Mouse (Mus musculus) CD4-positive helper T cell, adult 2 months (primary cell): ENCODE measurements around the gene Nrp1.
A peak's percentile ranks its signal among the peaks of the same experiment; 100 is the strongest.

Source experiments
- DNase-seq: peaks from one replicate; pipeline ENCODE4 v3.0.0-alpha.2; 2012; ENCODE audit warnings: low read depth, missing footprints, low spot score

Gene Nrp1

DNA sequence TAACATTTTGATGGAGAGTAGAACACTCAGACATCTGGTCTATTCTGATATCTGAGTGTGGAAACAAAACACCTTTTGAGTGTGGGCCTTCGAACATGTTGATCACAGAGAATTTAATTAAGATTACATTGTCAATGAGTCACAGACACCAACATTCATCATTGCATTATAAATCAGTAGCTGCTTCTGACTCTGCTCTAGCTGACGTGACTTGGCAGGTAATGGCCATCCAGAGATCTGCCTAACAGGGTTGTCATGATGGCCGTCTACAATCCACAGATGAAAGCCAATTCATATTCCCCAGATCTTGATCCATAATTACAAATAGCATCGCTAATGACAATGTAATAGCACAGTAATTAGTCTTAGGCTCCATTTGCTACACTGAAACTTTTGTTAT, 140.4 kb downstream of the Nrp1 start:
- no peak for DNase-seq

DNA sequence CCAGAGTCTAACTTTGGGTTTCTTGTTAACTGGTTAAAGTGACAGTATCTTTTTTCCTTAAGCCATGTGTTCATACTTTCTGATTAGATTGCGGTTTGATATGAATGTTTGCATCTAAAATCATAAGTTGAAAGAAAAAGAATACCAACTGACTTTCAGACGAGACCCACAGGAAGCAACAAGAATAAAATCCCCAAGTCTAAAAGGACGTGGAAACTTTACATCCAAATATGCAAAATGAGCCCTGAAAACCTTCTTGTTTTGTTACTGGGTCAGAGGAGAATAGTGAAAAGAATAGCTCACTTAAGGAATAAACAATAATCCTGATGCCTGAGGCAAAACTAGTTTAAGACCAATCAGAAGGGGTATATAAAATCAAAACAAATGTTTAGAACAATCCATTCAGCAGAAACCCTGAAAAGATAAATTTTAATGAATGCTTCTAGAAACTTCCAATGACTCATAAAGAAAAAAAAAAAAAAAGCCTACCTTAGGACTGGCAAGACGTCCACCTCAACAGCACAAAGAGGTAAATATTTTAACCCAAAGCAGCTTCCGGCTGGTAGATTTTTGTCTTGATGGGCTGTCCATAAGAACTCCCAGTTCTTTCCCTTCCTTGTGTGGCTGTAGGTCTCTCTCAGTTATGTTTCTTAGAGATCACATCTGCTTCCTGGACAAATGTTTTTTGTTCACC, 145.9 kb downstream of the Nrp1 start:
- peak; percentile 68 for DNase-seq

DNA sequence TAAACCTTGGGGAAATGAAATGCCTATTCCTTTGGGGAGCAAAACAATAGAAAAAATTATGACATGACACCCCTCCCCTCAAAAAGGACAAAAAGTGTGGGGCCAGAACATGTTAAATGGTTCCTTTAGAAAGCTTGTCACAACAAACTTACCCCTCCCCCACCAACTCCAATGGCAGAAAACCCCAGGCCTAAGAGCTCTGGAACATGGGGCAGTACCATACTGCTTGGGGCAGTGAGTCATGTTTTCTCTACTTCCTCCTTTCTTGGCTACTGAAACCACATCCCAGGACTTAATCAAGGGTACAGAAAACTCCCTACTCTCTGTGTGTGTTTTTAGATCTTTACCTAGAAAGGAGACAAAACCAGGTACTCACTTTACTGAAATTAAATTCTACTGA, 147.5 kb downstream of the Nrp1 start:
- DNase-seq, result peak; percentile 62

DNA sequence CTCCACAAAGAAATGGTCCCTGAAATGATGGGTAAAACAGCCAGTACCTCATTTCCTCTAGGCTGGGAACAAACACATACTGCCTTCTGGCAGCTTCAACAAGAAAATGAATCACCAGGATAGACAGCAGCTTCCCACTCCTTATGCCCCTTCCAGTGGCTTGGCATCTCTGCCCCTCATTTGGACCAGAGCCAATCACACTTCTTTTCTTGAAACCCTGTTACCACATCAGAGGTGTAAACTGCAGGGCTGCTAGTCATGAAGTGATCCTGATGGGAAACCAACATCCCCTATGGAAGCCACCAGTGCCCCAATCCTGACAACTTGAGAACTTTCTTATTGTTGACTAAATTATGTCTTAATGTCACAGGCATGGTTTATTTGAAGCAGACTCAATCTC, 150.3 kb downstream of the Nrp1 start:
- no peak for DNase-seq

DNA sequence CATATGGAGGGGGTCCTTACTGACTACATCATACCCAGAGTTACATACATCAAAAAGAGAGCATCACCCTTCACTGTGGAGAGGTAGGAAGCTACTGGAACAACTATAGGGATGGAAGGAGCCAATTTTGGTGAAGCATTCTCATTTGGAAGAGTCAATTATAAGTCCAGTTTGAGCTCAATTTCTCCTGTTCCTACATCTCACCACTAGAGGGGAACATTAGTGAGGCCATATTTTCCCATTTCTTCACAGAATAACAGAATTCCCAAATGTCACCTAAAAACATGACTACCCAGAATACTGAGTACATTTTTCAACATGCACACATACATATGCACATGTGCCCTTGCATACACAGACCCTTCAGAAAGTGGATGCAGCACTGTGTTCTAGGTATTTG, 152.6 kb downstream of the Nrp1 start:
- no peak for DNase-seq

DNA sequence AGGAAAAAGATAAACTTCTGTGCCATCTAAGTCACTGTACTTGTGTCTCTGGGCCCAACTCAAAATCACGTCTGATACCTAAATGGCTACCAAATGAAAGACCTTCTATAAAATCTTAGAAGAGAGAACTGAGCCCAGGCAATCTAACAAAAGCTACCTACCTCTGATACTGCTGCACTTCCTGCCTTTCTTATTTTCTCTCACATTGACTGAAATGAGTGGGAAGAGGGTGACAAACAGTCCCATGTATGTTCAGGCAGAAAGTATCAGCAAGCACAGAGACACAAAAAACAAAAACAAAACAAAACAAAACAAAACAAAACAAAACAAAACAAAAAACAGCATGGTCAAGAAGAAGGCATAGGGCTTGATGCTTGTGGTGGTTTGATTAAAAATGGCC, 153.3 kb downstream of the Nrp1 start:
- no peak for DNase-seq

DNA sequence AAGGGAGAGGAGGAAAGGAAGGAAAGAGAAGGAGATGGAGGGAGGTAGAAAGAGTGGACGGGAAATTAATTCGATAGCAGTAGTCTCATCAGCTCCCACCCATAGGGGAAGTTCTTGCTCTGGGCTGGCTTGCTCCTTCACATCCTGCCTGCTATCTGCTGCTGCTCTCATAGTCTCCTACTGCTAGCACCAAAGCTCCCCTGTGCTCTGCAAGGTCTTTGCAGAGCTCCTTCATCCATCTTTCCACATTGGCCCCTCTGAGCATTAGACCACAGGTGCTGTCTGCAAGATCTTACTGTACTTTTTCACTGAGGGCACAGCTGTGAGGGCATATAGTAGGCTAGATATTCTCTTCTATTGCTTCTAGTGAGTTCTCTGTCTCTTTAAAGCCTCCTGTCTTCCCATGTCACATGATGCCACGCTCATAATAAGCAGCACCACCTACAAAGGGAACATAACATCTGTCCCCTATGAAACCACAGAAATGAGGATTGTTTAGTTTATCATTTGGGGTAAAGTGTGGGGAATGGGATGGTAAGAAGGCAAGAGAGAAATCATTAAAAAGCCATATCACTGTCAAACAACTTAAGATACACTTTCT, 158.5 kb downstream of the Nrp1 start:
- no peak for DNase-seq

DNA sequence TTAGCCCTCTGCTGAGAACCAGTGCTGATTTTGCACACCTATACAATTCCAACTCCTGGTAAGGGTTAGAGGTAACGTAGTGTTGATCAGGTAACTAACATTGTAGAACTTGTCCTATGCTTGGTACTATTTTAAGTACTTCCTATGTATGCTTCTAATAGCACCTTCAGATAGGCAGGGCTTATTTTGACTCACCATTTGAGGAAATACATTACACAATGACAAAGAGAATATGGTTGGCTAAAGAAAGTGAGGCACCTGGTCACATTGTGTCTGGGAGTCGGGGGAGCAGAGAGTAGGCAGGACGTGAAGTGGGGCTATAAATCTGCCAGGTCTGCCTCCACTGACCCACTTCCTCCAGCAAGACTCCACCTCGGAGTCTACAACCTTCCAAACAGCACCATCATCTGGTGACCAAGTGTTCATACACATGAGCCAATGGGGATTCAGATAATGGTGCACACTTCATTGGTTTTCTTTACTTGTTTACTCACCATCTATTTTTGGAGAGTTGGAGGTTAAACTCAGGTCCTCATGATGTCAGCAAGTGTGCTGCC, 159.2 kb downstream of the Nrp1 start:
- peak; percentile 61 for DNase-seq

DNA sequence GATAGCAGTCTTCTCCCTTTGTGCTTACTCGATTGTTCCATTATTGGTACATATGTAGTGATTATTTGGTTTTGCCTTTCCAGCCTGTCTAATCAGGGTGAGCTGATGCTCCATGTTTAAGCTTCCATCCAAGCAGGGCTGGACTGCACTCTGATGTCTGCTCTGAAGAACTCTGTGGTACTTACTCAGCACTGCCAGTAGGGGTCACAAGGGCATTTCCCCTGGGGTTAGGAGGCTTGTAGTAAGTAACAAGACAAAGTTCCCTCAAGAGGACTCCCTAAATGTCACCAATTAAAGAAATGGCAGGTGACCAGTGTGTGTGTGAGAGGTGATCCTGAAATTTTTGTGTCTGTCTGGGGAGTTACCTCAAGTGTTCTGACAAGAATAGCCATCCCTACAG, 161.0 kb downstream of the Nrp1 start:
- peak; percentile 66 for DNase-seq

DNA sequence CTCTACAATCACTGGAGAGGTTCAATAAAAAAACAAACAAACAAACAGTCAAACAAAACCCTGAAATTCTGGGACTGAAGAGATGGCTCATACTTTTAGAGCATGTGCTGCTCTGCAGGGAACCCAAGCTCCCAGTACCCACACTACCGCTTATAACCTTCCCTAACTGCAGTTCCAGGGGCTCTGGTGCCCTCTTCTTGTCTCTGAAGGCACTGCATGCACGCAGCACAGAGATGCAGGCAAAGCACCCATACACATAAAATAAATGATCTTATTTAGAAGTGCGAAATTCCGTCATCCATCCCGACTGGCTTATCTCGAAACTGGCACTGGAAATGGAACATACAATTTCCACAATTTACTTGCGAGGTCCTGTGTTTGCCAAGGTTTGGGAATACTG, 165.4 kb downstream of the Nrp1 start:
- peak; percentile 52 for DNase-seq

DNA sequence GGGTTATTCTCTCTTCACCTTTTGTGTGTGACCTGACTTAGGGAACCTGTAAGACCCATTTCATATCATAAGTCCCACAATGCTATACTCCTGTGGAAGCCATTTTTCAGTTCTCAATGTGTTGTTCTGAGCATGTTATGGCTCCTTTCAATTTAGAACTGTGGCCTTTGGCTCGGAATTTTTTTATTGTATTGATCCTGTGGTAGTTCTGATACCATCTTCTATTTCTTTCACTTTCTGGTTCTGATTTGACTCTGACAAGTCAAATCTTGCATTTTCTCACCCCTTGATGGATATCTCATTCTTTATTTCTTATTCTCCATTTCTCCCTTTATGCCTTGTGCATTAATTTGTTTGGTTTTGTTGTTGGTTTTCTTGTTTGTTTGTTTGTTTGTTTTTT, 167.5 kb downstream of the Nrp1 start:
- peak; percentile 50 for DNase-seq

DNA sequence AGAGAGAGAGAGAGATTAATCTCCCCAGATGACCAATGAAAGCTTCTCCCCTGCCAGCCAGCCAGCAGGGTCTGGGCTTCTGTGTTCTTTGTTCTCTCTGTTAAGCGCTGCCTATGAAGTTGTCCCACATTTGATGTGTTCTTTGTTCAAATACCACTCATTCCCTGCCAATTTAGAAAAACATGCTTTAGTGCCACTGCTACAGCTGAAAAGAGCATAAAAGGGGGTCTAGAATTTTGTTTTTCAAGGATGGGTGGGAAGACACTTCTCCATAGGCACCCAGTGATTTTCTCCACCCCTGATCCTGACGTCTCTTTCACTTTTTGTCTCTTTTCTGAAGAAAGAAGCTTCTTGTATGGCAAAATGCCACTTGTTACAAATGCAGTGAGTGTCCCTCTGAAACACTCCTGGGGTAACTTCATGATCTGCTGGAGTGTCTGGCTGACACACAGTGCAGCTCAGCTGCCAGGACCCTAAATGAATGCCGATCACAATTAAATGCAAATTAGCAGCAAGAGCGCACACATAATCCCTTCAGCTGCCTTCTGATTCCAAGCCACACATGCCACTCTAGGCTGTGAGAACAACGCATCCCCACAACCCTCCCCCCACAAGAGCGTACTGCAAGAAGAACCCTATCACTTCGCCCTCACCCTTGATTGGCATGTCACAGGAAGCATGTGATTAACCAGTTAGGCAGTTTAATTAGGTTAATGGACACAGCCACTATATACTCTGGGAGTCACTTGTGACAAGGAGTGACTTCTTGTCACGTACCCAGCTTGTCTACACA, 170.4 kb downstream of the Nrp1 start:
- peak; percentile 47 for DNase-seq

DNA sequence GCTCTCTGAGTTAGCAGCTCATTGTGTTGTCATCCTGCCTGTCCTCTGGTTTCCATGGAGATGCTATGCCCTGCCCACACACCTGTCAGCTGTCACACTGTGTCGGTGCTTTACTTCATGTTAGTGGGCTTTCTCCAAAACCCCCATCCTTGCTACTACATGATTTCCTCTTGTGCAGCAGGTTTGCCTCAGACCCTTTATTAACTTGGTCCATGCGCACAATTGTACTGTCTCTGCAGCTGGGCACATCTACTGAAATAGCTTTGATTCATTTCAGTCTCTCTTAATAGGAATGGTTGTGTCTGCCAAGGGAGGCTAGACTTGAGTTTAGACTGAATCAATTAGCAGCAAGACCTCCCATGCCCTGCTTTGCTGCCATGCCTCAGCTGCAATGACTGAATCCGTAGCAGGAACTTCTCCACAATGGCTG, 176.1 kb downstream of the Nrp1 start:
- peak; percentile 77 for DNase-seq

DNA sequence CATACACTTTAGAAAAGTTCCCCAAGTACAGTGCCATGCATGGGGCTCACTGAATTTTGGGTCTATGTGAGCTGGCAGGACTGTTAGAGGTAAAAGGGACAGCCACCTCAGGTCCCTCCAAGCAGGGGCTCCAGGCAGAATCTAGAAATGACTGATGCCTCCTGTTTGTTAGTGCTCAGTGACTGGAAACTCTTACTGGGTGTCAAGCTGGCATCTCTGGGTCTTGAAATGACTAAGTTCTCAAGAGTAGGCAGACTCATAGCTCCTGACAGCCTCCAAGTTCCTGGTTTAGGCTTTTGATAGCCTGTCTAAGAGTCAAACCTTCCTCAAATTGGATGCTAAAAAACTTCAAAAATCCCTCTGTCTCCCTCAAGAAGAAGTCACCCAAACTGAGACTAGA, 177.3 kb downstream of the Nrp1 start:
- DNase-seq, result peak; percentile 74

DNA sequence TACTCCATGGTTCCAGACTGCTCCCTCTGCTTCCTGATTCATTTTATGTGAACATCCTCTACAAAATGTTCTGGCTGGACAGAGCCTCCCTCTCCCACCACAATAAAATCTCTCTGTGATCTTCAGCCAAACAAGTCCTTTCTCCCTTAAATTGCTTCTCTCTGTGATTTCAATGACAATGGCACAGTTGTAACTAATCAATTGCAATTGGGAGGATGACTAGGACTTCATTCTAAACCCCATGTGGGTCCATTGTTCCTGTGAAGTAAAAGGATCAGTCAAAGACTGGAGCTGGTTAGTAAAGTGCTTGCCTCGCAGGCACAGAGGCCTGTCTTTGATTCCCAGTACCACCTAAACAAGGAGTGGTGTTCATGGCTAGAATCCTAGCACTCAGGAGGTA, 180.0 kb downstream of the Nrp1 start:
- no peak for DNase-seq

DNA sequence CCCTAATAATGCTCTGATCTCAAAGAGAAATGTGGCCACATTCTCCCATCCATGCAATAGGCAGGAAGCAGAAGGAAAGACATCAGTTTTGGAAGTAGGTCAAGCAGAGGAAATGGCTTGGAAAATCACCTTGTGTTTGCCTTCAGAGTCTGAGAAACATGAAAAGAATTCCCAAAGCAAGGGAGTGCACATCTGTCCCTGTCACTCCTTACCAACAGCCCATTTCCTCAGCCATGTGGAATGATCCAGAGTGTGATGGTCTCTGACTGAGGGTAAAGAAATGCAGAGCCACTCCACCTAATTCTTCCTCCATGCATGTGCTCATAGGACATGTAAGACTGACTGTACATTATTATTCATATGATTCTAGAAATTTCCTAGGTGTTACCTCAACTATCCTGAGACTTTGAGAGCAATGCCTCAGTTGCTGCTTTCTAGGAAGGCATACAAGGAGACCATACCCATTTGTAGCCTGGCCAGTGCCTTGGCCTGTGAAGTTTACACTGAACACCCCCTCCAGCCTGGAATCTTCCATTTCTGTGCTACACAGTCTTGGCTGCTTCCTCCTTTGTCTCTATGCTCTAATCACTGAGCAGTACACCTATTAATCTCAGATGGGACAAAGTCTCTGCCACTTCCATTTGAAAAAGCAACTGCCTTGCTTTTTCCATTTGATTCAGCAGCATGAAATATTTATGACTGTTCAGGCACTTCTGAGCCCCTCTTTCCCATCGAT, 183.1 kb downstream of the Nrp1 start:
- no peak for DNase-seq

DNA sequence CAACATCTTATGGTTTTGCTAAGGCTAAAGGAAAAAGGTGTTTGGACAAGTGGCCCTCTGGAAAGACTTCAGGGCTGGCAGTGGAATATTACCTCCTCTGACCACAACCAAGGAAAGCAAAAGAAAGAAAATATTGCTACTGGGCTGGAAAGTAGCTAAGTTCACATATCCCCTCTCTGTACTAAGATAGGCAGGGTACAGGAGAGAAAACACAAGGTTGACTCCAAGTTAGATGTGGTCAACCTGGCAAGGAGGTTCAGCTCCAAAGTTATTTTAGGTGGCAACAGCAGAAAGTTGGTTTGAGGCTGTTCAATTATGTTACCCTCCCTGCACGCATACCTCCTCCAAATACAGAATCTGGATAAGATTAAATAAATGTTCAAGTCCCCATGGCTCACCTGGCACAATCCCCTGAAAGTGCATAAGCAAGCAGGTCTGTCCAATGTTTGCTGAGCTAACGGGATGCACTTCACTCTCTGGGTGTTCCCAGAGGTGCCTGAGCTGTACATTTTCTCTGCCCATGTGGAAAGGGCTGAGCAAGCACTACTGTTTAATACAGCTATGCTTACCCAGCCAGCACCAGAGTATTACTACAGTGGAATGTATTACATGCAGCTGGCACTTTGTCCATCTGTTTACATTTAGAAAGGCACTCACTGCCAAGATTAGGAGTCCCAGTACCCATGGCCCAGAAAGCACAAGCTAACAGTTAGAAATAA, 185.9 kb downstream of the Nrp1 start:
- DNase-seq, result no peak

DNA sequence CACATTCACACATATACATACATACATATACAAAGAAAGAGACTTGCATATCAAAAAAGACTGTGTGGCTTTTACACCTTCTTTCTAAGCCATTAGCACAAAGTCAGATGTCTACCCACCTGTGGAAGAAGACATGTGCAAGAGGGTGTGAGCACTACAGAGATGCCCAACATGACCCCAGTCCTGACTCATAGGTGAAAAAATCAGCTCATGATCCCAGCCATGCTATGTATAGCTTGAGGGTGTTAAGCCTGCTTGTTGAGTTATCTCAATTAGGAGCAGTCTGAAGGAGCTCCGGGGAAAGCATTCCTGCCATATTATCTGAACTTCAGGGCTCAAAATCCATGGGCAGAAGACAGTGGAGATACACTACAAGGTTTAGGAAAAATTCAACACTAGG, 187.9 kb downstream of the Nrp1 start:
- DNase-seq, result peak; percentile 5

DNA sequence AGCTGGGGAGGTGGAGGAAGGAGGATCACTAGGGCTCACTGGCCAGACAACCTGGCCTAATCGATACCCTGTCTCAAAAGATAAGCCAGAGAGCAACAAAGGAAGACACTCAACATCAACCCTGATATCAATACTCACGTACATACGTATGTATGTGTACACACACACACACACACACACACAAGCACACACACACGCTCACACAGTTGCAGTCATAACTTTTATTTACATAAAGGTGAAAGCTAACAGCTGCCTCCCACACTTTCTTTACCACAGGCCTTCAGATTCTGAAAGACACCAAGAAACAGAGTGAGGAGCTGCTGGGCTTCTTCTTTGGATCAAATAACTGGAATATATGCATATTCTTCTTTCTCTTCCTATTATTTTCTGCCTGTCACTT, 189.0 kb downstream of the Nrp1 start:
- peak; percentile 74 for DNase-seq

DNA sequence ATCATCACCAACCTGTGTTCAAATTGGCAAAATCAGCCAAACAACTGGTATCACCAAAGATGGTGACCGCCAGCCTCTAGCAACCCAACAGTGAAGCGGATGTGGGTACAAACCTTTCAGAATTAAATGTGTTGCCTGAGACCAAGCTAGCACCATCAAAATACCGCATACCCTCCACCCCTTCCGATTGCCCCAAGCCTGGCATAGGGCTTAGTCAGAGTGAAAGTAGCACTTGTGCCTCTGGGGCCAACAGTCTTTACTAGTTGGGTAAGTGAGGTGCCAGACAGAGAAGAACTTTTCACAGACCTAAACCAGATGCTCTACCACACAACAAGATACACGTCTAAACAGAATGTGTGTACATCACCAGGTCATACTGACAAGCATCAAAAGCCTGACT, 191.3 kb downstream of the Nrp1 start:
- peak; percentile 91 for DNase-seq
